Mouse (Mus musculus) mouse embryonic stem cell (cell line): ENCODE measurements around the gene S100a16.

Experiments used
- in situ Hi-C, 2 experiments: fragments of 300-500 bp; cut with MboI; formaldehyde crosslinking; loops; 1 replicate in 1 of 2; 3 replicates in 1 of 2; pipeline ENCODE4 v1.14.3; 2019 to 2020; ENCODE audit warnings: low sequenced_read_pairs in 2 of 2, low pct_unique_long_range_greater_than_20kb in 1 of 2, mixed read lengths in 1 of 2; ENCODE audit not compliant: unreplicated experiment in 1 of 2

Gene S100a16

DNA sequence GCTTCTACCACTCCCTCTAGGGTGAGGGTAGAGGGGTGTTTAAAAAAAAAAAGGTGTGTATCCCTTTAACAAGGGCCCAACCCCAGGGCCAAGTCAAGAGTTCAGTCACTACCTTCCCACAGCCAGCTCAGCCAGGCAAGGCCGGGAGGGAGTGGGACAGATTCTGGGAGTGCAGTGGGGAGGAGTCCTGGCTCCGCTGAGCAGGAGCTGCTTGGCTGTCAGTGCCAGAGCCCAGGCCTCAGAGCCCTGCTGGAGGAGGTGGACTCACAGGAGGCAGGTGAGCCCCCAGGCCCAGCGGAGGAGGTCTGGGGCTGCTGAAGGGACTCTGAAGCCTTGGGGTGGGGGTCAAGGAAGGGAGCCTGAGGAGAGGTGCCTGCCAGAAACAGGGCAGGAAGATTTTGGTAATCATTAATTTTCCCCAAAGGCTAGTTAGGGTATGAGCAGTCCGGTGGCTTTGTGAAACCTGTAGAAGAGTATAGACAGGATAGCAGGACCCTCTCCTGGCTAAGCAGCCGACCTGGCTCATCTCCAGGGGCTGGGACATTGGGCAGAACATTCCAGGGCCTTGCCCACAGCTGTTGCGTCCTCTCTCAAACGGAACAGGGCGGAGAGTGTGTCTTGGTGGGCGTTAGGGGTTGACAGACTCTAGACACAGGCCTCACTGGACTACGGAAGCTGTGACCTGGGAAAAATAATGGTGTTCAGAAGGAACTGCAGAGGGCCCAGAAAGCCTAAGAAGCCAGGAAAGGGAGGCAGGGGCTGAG, at the start of gene S100a16:
Gene S100a16, plus strand, starts transcription at position 114 of the 764 bp plus-strand sequence.
- in situ Hi-C loops = no loop called here

DNA sequence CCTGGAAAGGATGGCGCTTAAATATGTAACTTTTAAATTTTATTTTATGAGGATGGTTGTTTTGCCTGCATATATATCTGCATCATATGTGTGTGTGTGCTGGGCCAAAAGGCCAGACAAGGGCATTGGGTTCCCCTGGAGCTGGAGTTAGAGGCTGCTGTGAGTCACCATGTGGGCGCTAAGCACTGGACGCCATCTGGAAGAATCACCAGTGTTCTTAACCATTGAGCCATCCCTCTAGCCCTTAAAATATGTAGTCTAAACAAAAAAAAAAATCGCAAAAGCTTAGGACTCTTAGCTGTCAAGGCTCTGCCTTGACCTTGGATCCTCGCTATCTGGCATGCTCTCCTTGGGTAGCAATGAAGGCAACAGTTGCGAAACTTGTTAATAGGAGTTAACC, 48.5 kb upstream of the S100a16 start:
- in situ Hi-C loops = loop anchor here (25.0 kb wide), 1 partner anchor 451 kb away; no protein-coding TSS in a partner anchor

DNA sequence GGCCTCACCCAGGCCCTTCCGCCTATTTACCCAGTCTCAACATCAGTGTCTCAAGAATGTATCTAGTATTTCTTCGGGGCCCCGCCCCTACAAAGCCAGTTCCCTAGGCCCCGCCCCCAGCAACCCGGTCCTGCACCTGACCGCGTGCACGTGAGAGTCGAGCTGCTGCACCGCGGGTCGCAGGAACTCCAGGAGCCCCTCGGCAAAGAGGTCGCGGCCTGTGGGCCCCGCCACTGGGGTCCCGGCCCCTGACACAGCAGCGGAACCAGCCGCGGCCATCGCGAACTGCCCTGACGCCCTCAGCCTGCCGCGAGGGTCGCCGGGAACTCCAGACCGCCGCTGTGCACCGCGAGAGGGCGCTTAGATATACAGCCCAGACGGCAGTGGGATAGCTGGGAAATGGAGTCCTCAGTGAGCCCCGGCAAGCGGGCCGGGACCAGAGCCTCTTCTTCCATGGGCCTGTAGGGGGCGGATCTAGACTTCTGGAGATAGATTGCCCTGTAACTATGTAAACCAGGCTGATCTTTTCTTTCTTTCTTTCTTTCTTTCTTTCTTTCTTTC, 46.3 kb upstream of the S100a16 start, which contains the start of gene Snapin:
Gene Snapin, minus strand, starts transcription at position 338 of the 561 bp plus-strand sequence.
- in situ Hi-C loops = loop anchor here (25.0 kb wide), 1 partner anchor 453 kb away; no protein-coding TSS in a partner anchor

DNA sequence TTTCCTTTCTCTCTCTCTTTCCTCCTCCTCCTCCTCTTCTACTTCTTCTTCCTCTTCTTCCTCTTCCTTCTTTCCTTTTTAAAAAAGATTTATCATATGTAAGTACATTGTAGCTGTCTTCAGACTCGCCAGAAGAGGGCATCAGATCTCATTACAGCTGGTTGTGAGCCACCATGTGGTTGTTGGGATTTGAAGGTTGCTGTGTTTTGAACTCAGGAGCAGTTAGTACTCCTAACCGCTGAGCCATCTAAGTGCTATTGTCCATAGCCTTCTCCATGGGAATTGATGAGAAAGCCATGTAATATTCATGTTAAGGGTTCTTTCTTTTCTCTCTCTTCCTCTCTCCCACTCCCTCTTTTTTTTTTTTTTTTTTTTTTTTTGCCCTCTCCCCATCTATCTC, 45.7 kb upstream of the S100a16 start:
- in situ Hi-C loops = loop anchor here (25.0 kb wide), 1 partner anchor 454 kb away; no protein-coding TSS in a partner anchor

DNA sequence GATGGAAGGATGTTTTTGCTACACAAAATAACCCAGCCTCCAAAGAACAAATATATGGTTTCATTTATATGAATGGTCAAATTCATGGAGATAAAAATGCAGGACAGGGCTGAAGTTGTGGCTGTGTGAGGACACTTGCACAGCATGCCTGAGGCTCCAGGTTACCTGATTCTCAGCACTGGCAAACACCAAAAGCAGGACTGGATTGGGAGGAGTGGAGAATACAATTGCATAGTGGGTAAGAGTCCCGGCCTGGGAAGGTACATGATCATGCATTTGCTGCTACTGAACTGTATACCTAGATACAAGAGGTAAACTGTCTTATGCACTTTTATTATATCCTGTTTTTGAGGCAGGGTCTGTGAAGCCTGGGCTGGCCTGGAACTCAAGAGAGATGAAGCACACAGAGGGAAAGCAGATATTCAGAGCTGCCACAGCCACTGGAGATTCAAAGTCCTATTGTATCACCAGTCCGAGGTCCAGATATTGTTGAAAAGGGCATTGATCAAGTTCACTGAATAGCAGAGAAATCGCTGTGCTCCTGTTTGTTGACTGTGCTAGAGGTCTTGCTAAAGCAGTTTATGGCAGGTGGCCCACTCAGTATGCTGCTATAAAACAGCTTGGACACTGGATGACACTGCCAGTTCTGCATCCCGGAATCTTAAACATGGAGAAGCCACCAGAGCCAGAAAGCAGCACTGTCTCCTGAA, 43.1 kb upstream of the S100a16 start:
- in situ Hi-C loops = loop anchor here (25.0 kb wide), 1 partner anchor 457 kb away; no protein-coding TSS in a partner anchor

DNA sequence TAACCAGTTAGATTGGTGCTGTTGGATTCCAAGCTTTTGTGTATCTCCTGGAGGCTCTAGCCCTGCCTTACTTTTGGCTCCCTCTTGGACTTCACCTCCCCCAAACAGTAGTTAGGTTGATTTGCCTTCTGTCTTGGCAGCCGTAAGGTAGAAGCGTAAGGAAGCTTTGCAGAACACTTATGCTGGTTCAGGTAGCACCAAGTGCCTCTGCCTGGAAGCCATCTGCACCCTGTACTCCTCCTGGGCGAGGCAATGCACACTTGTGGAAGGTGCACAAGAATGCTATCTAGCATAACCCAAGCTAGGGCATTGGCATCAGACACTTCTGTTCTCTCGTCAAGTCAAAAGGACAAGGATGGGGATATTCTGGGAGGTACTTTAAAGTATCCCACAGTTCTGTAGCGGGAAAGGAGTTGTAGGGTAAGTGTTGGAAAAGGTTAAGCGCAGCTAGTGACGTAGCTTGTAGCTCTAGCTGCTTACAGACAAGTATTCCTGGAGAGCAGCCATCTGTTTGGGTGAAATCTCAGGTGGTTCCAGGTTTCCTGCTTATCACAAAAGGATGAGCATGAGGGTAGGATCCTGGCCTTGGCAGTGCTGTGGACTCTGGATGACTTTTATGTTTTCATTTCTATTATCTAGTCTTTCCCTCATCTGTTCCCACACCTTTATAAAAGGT, 41.1 kb upstream of the S100a16 start:
- in situ Hi-C loops = loop anchor here (25.0 kb wide), 1 partner anchor 459 kb away; no protein-coding TSS in a partner anchor

DNA sequence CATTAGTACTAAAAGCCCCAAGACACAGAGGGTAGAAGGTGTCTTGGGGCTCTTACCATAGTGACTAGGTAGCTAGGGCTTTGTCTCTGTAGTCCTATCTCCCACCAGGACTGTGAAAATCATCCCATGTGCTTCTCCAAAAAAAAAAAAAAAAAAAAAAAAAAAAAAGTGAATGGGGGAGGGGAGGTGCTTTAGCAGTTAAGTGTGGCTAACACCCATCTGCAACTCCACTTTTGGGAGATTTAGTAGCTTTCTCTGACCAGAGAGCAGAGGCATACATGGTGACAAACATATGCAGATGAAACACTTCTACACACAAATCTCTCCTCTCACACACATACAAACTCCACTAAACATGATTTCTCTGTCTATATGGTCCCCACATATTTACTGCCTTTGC, 39.5 kb upstream of the S100a16 start:
- in situ Hi-C loops = loop anchor here (25.0 kb wide), 1 partner anchor 460 kb away; no protein-coding TSS in a partner anchor

DNA sequence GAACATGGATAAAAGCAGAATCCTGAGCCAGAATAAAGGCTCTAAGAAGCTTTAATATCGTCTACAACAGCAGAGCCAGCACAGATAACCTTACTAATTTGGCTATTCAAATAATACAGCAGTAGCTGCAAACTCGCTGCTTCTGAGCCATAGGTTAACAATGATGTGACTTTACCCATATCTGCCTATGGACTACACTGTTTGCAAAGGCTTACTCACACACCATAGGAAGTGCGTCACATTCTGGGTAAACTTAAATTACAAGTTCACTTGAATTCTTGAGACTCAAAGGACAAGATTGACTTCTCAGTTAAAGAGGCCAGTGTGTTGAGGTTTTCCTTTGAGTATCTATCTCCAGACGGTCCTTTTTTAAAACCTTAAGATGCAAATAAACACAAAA, 33.6 kb upstream of the S100a16 start:
- in situ Hi-C loops = no loop called here

DNA sequence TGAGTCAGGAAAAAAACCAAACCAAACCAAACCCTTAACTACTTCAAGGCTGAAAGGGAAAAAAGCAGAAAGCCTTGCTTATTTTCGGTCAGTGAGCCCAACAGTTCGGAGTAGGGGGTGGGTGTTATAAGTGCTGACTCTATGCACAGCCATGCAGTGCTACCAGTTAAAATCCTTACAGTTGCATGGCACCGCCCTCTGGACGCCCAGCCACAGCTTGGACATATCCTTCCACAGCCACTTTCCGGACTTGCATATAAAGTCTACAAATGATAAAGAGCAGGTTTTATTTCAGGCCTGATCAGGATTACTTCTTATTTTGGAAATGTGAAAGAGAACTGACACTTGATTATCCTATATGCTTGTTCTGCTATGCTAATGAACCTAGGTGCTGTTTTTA, 31.8 kb upstream of the S100a16 start:
- in situ Hi-C loops = no loop called here

DNA sequence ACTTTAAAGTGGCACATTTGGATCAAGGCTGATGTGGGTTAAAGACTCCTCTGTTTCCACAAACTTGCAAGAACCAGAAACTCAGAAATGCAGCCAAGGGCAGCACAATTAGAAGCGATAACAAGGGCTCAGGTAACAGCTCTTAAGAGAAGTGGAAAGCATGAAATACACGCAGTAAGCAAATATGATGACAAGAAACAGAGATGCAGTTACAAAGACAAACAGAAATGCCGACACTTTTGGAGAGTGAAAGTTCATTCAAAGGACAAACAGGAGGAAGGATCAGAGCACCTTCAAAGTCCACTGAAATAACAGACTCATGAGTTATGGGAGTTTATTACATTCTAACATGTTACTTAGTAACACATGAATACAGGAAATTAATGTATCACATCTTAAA, 30.7 kb upstream of the S100a16 start:
- in situ Hi-C loops = no loop called here

DNA sequence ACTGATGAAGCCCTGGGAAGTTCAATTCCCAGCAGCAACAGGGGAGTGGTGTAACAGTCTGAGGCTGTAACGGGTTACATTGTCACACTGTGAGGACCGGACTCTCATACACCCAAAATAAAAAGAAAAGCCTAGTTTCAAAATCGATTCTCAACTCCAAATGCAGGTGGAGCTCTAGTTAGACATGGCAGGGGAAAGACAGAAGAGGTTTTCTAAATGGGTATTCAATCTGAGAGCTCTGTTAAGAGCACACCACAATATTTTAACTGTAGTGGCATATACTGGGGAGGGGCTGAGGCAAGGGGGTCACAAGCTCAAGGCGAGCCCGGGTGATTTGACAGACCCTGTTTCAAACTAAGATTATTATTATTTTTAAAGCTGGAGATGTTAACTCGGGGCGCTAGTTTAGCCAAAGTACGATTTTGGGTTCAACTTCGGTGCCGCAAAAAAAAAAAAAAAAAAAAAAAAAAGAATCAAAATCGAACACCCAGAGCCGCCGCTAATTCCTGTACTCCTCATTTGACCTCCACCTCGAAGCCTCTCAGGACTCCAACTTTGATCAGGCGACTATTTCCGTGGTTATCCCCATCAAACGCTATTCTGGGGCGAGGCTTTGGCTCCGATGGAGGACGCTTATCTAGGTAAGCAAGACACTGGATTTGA, 28.6 kb upstream of the S100a16 start:
- in situ Hi-C loops = no loop called here

DNA sequence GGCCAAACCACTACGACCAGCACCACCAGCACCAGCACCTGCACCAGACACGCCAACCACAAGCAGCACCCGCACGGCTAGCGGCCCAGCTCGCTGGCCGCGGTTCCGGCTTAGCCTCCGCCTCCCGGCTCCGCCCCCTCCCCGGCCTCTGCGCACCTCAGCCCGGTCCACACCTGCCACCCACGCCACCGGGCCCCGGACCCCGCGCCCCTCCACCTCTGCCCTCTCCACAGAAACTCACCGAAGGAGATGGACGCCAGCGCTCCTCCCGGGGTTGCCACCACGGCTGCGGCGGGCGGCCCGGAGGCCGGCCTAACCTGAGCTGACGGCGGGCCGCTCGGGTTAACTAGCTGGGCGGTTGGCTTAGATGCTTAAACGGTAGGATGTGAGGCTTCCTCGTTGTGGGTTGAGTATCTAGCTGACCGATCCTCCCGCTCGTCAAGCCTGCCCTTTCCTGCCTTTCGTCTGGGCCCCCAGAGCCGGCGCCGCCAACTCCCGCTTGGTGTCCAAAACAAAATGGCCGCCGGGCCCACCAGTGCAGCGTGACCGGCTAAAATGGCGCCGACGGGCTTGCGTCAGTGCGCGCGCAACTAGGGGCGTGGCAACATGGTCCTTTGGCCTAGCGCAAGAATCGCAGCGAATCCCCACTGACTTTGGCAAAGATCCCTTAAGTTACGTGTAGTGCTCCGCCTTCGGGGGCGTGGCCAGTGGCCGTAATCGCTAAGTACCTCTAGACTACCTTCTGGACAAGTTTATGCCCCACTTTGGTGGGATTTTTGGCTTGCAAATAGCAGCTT, 27.9 kb upstream of the S100a16 start, which contains the start of gene Chtop:
Gene Chtop, minus strand, starts transcription at position 549 of the 797 bp plus-strand sequence.
- in situ Hi-C loops = no loop called here

DNA sequence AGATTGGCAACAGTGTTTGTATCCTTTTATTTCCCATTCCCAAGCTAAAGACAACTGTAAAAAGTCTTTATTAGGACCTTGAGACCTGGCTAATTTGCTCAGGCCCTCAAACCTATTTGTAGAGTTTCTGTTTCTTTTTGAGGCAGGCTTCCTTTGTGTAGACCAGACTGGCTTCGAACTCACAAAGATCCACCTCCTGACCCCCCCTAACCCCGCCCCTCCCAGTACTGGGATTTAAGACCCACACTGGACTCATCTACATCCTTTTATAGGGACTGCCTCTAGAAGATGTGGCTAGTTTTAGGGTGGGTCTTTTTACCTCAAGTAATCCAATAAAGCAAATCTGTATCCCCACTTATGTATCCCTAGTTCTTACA, 27.3 kb upstream of the S100a16 start:
- in situ Hi-C loops = no loop called here

DNA sequence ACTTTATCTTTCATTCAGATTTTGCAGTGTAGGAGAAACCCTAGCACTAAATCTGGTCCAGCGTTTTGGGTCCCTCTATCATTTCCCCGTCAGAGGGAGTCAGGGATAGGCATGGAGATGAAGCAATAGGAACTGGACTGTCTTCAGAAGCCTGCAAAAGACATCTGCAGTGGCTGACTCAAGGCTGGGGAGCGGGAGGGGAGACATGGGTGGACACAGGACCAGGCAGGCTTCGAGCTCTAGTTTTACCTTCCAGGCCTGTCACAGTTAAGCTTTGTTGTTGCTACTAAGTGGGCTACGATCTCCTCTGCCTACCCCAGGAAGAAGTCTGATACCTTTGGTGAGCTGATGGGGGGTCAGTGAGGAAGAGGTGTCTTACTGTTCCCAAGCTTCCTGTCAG, 24.8 kb upstream of the S100a16 start:
- in situ Hi-C loops = no loop called here

DNA sequence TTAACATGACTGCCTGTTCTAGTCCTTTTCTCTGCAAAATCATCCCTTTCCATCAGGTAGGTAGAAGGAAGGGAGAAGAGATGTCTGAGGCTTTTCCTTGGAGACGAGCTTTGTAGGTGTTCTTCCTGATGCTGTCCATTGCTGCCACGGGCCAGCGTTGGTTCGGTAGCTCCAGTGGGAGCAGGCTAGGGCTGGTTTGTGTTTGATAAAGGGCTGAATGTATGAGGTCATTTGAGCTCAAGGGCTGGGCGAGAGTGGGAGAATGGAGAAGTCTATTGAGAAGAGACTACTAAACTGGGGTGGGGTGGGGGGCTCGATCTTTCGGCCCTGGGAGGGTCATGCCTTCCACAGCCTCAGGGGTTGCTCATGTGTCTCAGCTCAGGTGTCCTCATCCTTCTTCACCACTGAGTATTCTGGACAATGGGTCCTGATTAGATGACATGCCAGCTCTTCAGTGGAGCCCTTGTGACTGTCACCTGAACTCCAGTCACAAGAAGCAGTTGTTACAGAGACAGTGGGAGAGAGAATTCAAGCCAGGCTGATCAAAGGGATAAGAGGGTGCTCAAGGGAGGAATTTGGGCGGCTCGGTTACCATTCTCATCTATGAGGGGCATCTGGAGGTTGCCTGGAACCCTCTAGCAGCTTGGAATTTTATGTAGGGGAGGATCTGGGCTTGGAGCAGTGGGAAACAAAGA, 24.0 kb upstream of the S100a16 start:
- in situ Hi-C loops = no loop called here

DNA sequence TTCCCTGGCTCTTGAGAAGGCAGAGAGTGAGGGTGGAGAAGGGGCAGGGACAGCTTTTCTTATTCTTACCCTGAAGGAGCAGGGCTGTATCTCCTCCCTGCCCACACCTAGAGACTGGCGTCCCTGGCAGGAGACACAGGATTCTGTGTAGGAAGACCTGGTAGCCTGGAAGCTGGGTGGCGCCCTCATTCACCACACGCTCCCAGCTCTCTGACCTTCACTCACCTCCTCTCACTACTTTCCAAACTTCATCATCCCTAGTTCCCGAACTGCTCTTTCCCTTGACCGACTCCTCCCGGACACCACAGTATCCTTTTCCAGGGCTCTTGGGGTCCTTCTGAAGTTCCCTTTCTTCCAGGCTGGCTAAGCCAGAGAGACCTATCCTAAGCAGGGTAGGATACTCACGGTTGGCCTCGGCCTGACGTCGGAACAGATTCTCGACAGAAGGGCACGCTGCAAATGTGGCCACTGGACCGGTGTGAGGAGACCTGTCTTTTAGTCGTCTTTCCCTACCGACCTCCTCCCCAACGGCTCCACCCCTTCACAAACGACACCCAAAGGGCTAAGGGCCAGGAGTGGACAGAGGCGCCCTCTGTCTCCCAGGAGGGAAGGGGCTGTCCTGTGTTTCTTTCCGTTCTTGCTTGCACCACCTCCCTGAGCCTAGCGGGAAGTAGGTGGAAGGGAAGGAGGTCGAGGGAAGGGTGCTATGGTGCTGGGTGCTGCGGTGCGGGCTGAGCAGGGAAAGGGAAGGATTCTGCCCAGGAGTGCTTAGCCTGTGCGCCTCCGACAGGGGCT, 23.1 kb upstream of the S100a16 start, which contains the start of the genes S100a1 and S100a13:
Gene S100a1, minus strand, starts transcription at position 597 of the 795 bp plus-strand sequence.
Gene S100a13, plus strand, starts transcription at position 640 of the 795 bp plus-strand sequence.
- in situ Hi-C loops = no loop called here
